Mouse (Mus musculus): ENCODE results near the gene Hoxd3. TPM values are rescaled to one million over a fixed set of nuclear protein-coding genes. Genes with fewer than 3 reads are reported as not detected.

Hoxd3 gene
- polyA plus RNA-seq, 1 experiment from 2014 or later: 14.5 TPM

DNA sequence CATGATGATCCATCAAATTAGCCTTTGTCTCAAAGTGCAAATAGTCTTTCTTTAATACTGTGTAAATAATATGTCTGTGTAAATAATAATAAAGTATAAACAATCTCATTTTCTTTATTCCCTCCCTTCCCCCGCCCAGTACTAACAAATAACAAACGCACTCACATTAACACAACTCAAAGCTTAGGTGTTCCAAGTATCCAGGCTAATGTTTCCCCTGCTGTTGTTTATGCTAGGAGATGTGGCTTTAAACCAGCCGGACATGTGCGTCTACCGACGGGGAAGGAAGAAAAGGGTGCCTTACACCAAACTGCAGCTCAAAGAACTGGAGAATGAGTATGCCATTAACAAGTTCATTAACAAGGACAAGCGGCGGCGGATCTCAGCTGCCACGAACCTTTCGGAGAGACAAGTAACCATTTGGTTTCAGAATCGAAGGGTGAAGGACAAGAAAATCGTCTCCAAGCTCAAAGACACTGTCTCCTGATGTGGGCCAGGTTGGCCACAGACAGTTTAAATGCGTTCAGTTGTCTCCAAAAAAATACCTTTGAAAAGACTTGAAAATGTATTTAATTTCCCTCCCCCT is 42.0 kb upstream of the Hoxd3 start:
- Histone ChIP-seq H3K4me2 (replicated peaks; ENCODE audit: low read depth, low read length) (no peak overlapping the region), H3K9me3 (ENCODE audit: control insufficient read depth, low read depth, low read length) (no peaks in the 10 kb centered on the region), H3K9ac (replicated peaks; ENCODE audit: low read depth, low read length) (no peak overlapping the region), H3K4me1 (ENCODE audit: control insufficient read depth, insufficient read depth, low read length) (peaks cover 6% of the 10 kb centered on the region; the same call in 1 of the 2 replicates), H3K4me3 (ENCODE audit: low read depth, low read length) (no peak overlapping the region), H3K27ac (ENCODE audit: low read length) (no peak overlapping the region), H3K27me3 (ENCODE audit: control insufficient read depth, insufficient read depth, low read length) (peaks cover 80% of the 10 kb centered on the region), H3K36me3 (ENCODE audit: control insufficient read depth, insufficient read depth, low read length) (no peaks in the 10 kb centered on the region)
- no peak for ATAC-seq (ENCODE audit: insufficient number of reproducible peaks, insufficient read depth, low FRiP score, low read depth)
- WGBS: 1% methylated on average over 14 of the region's 14 CpGs

- Histone ChIP-seq H3K4me2 (replicated peaks; ENCODE audit: low read depth, low read length) (no peak overlapping the region), H3K27me3 (ENCODE audit: control insufficient read depth, insufficient read depth, low read length) (peaks cover 79% of the 10 kb centered on the region), H3K4me1 (ENCODE audit: control insufficient read depth, insufficient read depth, low read length) (peaks cover 6% of the 10 kb centered on the region; the same call in 1 of the 2 replicates), H3K9me3 (ENCODE audit: control insufficient read depth, low read depth, low read length) (no peaks in the 10 kb centered on the region), H3K9ac (replicated peaks; ENCODE audit: low read depth, low read length) (no peak overlapping the region), H3K4me3 (ENCODE audit: low read depth, low read length) (no peak overlapping the region), H3K27ac (ENCODE audit: low read length) (no peak overlapping the region), H3K36me3 (ENCODE audit: control insufficient read depth, insufficient read depth, low read length) (no peaks in the 10 kb centered on the region)
- 3% methylated on average over 3 of the region's 3 CpGs for WGBS
- no peak for ATAC-seq (ENCODE audit: insufficient number of reproducible peaks, insufficient read depth, low FRiP score, low read depth)
These were observed 41.0 kb upstream of the Hoxd3 start for GRCm38 (mm10) chr2:74670632-74671188.

DNA sequence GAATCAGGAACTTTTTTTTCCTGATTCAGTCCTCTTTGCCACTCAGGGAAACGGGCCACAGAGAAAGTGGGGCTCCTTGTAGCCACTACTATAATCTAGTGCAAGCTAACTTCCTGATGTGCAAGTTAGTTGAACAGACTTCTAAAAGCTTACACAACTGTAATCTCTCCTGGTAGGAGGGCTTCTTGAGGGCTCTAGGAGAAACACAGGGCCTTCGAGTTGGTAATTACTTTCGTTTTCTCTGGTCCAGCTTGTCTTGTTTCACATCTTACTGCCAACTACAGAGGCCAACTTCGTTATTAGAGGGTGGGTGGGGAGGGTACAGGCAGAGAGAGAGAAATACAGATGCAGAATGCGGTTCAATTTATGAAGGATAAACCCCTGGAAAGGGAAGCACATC is 39.9 kb upstream of the Hoxd3 start:
- Histone ChIP-seq H3K27ac (ENCODE audit: low read length) (no peak overlapping the region), H3K4me1 (ENCODE audit: control insufficient read depth, insufficient read depth, low read length) (peaks cover 6% of the 10 kb centered on the region; the same call in 1 of the 2 replicates), H3K9ac (replicated peaks; ENCODE audit: low read depth, low read length) (no peak overlapping the region), H3K4me2 (replicated peaks; ENCODE audit: low read depth, low read length) (no peak overlapping the region), H3K36me3 (ENCODE audit: control insufficient read depth, insufficient read depth, low read length) (no peaks in the 10 kb centered on the region), H3K4me3 (ENCODE audit: low read depth, low read length) (no peak overlapping the region), H3K27me3 (ENCODE audit: control insufficient read depth, insufficient read depth, low read length) (peaks cover 82% of the 10 kb centered on the region), H3K9me3 (ENCODE audit: control insufficient read depth, low read depth, low read length) (no peaks in the 10 kb centered on the region)
- WGBS: 6% methylated on average over 5 of the region's 5 CpGs
- ATAC-seq (ENCODE audit: insufficient number of reproducible peaks, insufficient read depth, low FRiP score, low read depth): no peak

GRCm38 (mm10) chr2:74672481-74673362 is 39.0 kb upstream of the Hoxd3 start:
- WGBS: 3% methylated on average over 40 of the region's 40 CpGs
- Histone ChIP-seq H3K27me3 (ENCODE audit: control insufficient read depth, insufficient read depth, low read length) (peaks cover 83% of the 10 kb centered on the region), H3K36me3 (ENCODE audit: control insufficient read depth, insufficient read depth, low read length) (no peaks in the 10 kb centered on the region), H3K9ac (replicated peaks; ENCODE audit: low read depth, low read length) (no peak overlapping the region), H3K4me1 (ENCODE audit: control insufficient read depth, insufficient read depth, low read length) (peaks cover 6% of the 10 kb centered on the region; the same call in 1 of the 2 replicates), H3K4me2 (replicated peaks; ENCODE audit: low read depth, low read length) (peak overlapping the region; percentile 39), H3K4me3 (ENCODE audit: low read depth, low read length) (peak overlapping the region; percentile 19; the same call in 1 of the 2 replicates), H3K27ac (ENCODE audit: low read length) (no peak overlapping the region), H3K9me3 (ENCODE audit: control insufficient read depth, low read depth, low read length) (no peaks in the 10 kb centered on the region)
- no peak for ATAC-seq (ENCODE audit: insufficient number of reproducible peaks, insufficient read depth, low FRiP score, low read depth)

DNA sequence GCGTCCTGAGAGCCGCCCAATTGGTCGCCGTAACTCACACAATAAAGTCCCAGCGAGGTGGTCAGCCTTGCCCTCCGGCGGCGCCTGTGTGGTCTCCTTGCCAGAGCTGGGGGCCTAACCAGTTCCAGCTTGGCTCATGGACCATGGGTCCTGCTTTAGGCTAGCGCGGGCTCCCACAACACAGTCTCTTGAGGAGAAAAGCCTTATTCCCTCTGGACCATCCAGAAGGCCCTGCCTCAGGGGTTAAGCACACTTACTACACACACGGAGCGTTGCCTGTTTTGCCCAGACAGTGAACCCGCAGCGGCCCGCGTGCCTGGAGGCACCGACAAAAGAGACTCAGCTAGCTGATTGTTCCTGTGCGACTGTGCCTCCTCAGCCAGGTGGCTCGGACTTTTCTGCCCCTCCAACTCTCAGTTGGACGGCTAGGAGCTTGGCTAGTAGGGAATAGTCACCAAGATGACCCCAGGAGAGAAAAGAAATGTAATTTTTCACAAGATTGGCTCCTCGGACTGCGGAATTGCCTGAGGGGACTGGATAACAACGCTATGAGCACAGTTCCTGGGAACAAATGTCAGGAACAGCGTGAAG is 37.8 kb upstream of the Hoxd3 start:
- Histone ChIP-seq H3K36me3 (ENCODE audit: control insufficient read depth, insufficient read depth, low read length) (no peaks in the 10 kb centered on the region), H3K27me3 (ENCODE audit: control insufficient read depth, insufficient read depth, low read length) (peaks cover 82% of the 10 kb centered on the region), H3K27ac (ENCODE audit: low read length) (no peak overlapping the region), H3K9ac (replicated peaks; ENCODE audit: low read depth, low read length) (no peak overlapping the region), H3K4me2 (replicated peaks; ENCODE audit: low read depth, low read length) (no peak overlapping the region), H3K9me3 (ENCODE audit: control insufficient read depth, low read depth, low read length) (no peaks in the 10 kb centered on the region), H3K4me1 (ENCODE audit: control insufficient read depth, insufficient read depth, low read length) (0 out of 2 replicates have a peak, but pooled peaks cover 2% of the 10 kb centered on the region), H3K4me3 (ENCODE audit: low read depth, low read length) (no peak overlapping the region)
- ATAC-seq (ENCODE audit: insufficient number of reproducible peaks, insufficient read depth, low FRiP score, low read depth): no peak
- WGBS: 2% methylated on average over 24 of the region's 24 CpGs

GRCm38 (mm10) chr2:74674881-74675665 is 36.7 kb upstream of the Hoxd3 start, which contains the start of gene Hoxd12:
Hoxd12 (plus strand) TSS chr2:74675013.
- no peak for ATAC-seq (ENCODE audit: insufficient number of reproducible peaks, insufficient read depth, low FRiP score, low read depth)
- WGBS: 3% methylated on average over 47 of the region's 47 CpGs
- Histone ChIP-seq H3K36me3 (ENCODE audit: control insufficient read depth, insufficient read depth, low read length) (no peaks in the 10 kb centered on the region), H3K4me3 (ENCODE audit: low read depth, low read length) (no peak within 1 kb of the TSS), H3K4me2 (replicated peaks; ENCODE audit: low read depth, low read length) (no peak within 1 kb of the TSS), H3K27me3 (ENCODE audit: control insufficient read depth, insufficient read depth, low read length) (peaks cover 83% of the 10 kb centered on the region), H3K9me3 (ENCODE audit: control insufficient read depth, low read depth, low read length) (no peaks in the 10 kb centered on the region), H3K27ac (ENCODE audit: low read length) (no peak within 1 kb of the TSS), H3K9ac (replicated peaks; ENCODE audit: low read depth, low read length) (no peak within 1 kb of the TSS), H3K4me1 (ENCODE audit: control insufficient read depth, insufficient read depth, low read length) (0 out of 2 replicates have a peak, but pooled peaks cover 2% of the 10 kb centered on the region)

DNA sequence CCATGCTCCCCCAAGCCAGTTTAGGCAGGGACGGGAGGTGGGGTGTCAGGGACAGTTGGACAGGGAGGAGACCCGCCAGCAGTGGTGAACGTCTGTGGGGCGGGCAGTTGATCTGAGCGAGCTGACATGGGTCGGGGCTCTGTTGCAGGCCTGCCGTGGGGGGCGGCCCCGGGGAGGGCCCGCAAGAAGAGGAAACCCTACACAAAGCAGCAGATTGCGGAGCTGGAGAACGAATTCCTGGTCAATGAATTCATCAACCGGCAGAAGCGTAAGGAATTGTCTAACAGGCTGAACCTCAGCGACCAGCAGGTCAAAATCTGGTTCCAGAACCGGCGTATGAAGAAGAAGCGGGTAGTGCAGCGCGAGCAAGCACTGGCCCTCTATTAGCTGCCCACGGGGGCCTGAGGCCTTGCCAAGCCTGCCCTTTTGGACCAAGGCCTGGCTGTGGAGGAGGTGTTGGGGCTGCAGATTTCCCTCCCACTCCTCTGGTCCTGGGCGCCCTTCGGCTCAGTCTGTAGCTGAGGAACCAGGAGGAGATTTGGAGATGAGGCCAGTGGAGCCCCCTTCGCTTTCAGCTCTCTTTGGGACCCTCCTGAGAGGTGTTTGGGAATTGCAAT is 36.0 kb upstream of the Hoxd3 start:
- Histone ChIP-seq H3K27me3 (ENCODE audit: control insufficient read depth, insufficient read depth, low read length) (peaks cover 87% of the 10 kb centered on the region), H3K9ac (replicated peaks; ENCODE audit: low read depth, low read length) (no peak overlapping the region), H3K4me1 (ENCODE audit: control insufficient read depth, insufficient read depth, low read length) (0 out of 2 replicates have a peak, but pooled peaks cover 2% of the 10 kb centered on the region), H3K9me3 (ENCODE audit: control insufficient read depth, low read depth, low read length) (no peaks in the 10 kb centered on the region), H3K4me3 (ENCODE audit: low read depth, low read length) (no peak overlapping the region), H3K4me2 (replicated peaks; ENCODE audit: low read depth, low read length) (no peak overlapping the region), H3K36me3 (ENCODE audit: control insufficient read depth, insufficient read depth, low read length) (no peaks in the 10 kb centered on the region), H3K27ac (ENCODE audit: low read length) (no peak overlapping the region)
- 7% methylated on average over 24 of the region's 24 CpGs for WGBS
- ATAC-seq (ENCODE audit: insufficient number of reproducible peaks, insufficient read depth, low FRiP score, low read depth): no peak

All from stomach, embryonic 14.5 days (tissue).